Mouse (Mus musculus) forebrain, embryonic 11.5 days (tissue): Measurements from ENCODE around the gene Phf7. TPM values are rescaled to one million over a fixed set of nuclear protein-coding genes. Genes with fewer than 3 reads are reported as not detected.

Experiments used
- ATAC-seq: fragments of 200-750 bp; cut with Nextera tagmentation; replicated peaks from 2 replicates; pipeline ENCODE4 v1.8.0; 2017; ENCODE audit warnings: moderate TSS enrichment; ENCODE audit not compliant: low FRiP score
- DNase-seq: peaks from one replicate; pipeline ENCODE4 v3.0.0-alpha.2; 2017; ENCODE audit warnings: low spot score
- H3K27ac ChIP-seq: fragments of 300-500 bp; sonication (generic); 2 replicates; pipeline ENCODE4 v1.5.1; 2014; ENCODE audit warnings: low read depth, low read length
- H3K27me3 ChIP-seq: fragments of 300-500 bp; sonication (generic); 2 replicates; pipeline ENCODE4 v1.6.1; 2014; ENCODE audit warnings: mild to moderate bottlenecking, low read length, mixed read lengths; ENCODE audit not compliant: control insufficient read depth, insufficient read depth
- H3K36me3 ChIP-seq: fragments of 300-500 bp; sonication (generic); 2 replicates; pipeline ENCODE4 v1.6.1; 2014; ENCODE audit warnings: mild to moderate bottlenecking, low read length, moderate library complexity, mixed read lengths; ENCODE audit not compliant: control insufficient read depth, insufficient read depth
- H3K4me1 ChIP-seq: fragments of 300-500 bp; sonication (generic); replicated peaks from 2 replicates; pipeline ENCODE4 v1.6.1; 2014; ENCODE audit warnings: low read length, mixed read lengths; ENCODE audit not compliant: control insufficient read depth, insufficient read depth
- H3K4me2 ChIP-seq: fragments of 300-500 bp; sonication (generic); 2 replicates; pipeline ENCODE4 v1.6.1; 2014; ENCODE audit warnings: low read depth, mild to moderate bottlenecking, low read length, moderate library complexity, mixed read lengths; ENCODE audit not compliant: severe bottlenecking
- H3K4me3 ChIP-seq: fragments of 300-500 bp; sonication (generic); 2 replicates; pipeline ENCODE4 v1.5.1; 2014; ENCODE audit warnings: low read depth, low read length
- H3K9ac ChIP-seq: fragments of 300-500 bp; sonication (generic); 2 replicates; pipeline ENCODE4 v1.6.1; 2014; ENCODE audit warnings: low read length
- H3K9me3 ChIP-seq: fragments of 300-500 bp; sonication (generic); 2 replicates; pipeline ENCODE4 v1.6.1; 2016; ENCODE audit warnings: low read length, mixed read lengths; ENCODE audit not compliant: control insufficient read depth
- WGBS: fragments of 180-500 bp; shearing (Covaris S2); extraction: QIAGEN DNeasy Blood & Tissue Kit; methylation state at CpG from one replicate; pipeline ENCODE4 v1.1.7; 2014; 5-methylcytosine and 5-hydroxymethylcytosine counted together
- polyA plus RNA-seq: library from polyadenylated mRNA; unstranded; fragments of >200 nt; fragmentation: Nextera tagmentation; extraction: Ambion mirVana; gene quantifications from 2 replicates; pipeline ENCODE4 v1.2.1, GENCODE M21; 2014

Gene Phf7
- polyA plus RNA-seq, 1 experiment from 2014 or later = 14.3 TPM

GRCm38 (mm10) chr14:31217666-31218065, 33.5 kb downstream of the Phf7 start, which contains the start of gene Sema3g:
TSS of gene Sema3g (plus strand) at chr14:31217860.
- no peak within 1 kb of the TSS for H3K4me3 ChIP-seq
- H3K27me3 ChIP-seq = no peaks in the 10 kb centered on the region
- WGBS = 10% methylated on average over 11 of the region's 11 CpGs
- DNase-seq = peak; percentile 68
- 0 out of 2 replicates have a peak, but pooled peaks cover 2% of the 10 kb centered on the region for H3K4me1 ChIP-seq
- H3K4me2 ChIP-seq = no peak within 1 kb of the TSS; the same call in 1 of the 2 replicates
- ATAC-seq = peak; percentile 63
- no peaks in the 10 kb centered on the region for H3K36me3 ChIP-seq
- H3K27ac ChIP-seq = no peak within 1 kb of the TSS
- no peaks in the 10 kb centered on the region for H3K9me3 ChIP-seq
- H3K9ac ChIP-seq = peak within 1 kb of the TSS; percentile 27; the same call in 1 of the 2 replicates

DNA sequence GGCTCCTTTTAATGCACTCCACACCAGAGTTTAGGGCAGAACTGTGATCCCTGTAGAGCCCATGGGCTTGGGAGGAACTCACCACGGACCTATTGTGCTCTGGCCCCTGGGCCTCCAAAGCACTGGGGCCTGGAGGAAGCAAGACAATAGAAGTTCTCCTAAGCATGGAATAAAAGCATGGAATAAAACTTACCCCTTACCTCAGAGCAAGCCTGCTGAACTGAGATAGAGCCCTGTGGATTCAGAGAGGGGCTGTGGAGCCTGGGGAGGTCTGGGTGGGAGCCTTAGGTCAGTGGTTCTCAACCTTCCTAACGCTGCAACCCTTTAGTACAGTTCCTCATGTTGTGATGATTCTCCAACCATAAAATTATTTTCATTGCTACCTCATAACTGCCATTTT, 34.3 kb downstream of the Phf7 start, which contains the start of gene Nisch:
Nisch (minus strand) TSS at position 101 of the 400 bp plus-strand sequence.
- peak within 1 kb of the TSS; percentile 27 for H3K9ac ChIP-seq
- H3K4me1 ChIP-seq = 0 out of 2 replicates have a peak, but pooled peaks cover 2% of the 10 kb centered on the region
- no peaks in the 10 kb centered on the region for H3K36me3 ChIP-seq
- no peaks in the 10 kb centered on the region for H3K9me3 ChIP-seq
- H3K4me2 ChIP-seq = no peak within 1 kb of the TSS; the same call in 1 of the 2 replicates
- DNase-seq = no peak
- no peak for ATAC-seq
- no peak within 1 kb of the TSS for H3K4me3 ChIP-seq
- 55% methylated on average over 2 of the region's 2 CpGs for WGBS
- H3K27ac ChIP-seq = no peak within 1 kb of the TSS
- no peaks in the 10 kb centered on the region for H3K27me3 ChIP-seq

DNA sequence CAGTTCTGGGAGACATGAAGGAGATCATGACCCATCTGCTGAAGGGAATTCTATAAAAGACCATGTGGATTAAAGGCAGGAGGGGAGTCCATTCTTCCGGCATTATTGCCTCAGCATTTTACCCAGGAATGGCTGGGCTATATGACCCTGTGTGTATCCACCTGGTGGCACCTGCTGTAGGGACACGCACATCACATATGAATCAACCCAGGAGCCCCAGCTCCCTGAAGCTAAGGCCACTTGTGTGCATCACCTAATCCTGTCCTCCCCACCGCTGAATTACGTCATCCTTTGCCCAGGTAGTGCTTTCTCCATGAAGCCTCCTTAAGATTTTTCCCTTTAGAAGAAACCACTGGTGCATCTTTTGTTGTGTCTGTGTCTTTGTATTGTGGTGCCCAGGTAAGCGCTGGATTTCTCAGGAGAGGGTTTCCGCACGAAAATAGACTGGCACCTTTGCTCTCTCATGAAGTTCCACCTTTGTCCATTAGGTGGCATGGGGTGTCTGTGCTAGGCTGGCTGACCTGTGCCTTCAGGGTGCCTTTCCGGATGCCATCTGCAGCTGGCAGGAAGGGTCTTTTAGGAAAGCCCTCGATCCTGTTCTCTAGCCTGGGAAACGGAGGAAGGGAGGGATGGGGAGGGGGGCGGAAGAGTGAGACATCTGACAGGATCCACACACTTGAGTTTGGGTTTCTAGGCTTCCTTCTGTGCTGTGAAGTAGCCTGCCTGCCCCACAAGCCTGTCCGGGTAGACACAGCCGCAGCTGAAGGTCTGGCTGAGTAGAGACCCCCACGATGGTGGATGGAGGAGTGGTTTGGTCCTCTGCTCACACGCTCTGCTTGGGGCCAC, 35.7 kb downstream of the Phf7 start:
- Histone ChIP-seq H3K4me1 (0 out of 2 replicates have a peak, but pooled peaks cover 2% of the 10 kb centered on the region), H3K4me2 (no peak overlapping the region), H3K9ac (peak overlapping the region; percentile 8; the same call in 1 of the 2 replicates), H3K9me3 (no peaks in the 10 kb centered on the region), H3K36me3 (no peaks in the 10 kb centered on the region), H3K4me3 (no peak overlapping the region), H3K27me3 (no peaks in the 10 kb centered on the region), H3K27ac (no peak overlapping the region)
- DNase-seq (peak; percentile 78), ATAC-seq (peak; percentile 61)
- 34% methylated on average over 15 of the region's 15 CpGs for WGBS

DNA sequence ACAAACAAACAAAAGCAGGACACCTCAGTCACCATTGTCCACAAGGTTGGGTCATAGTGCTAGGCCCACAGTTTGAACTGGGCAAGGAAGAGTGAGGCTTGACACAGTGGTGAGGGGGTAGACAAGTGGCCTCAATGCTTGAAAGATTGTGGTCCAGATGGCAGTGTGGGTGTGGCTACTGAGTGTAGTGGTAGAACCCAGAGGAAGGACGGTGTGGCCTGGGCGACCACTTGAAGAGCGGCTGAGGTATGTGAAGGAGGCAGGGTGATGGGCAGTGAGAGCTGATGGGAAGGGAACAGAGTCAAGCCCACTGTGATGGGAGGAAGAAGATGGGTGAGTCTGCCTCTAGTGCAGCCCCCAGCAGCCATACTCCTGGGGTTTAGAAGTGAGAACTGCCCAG, 36.4 kb downstream of the Phf7 start:
- Histone ChIP-seq H3K4me2 (no peak overlapping the region), H3K27ac (no peak overlapping the region), H3K9me3 (no peaks in the 10 kb centered on the region), H3K4me1 (0 out of 2 replicates have a peak, but pooled peaks cover 2% of the 10 kb centered on the region), H3K9ac (no peak overlapping the region), H3K27me3 (no peaks in the 10 kb centered on the region), H3K36me3 (no peaks in the 10 kb centered on the region), H3K4me3 (no peak overlapping the region)
- ATAC-seq (no peak), DNase-seq (no peak)
- WGBS = 80% methylated on average over 3 of the region's 3 CpGs

GRCm38 (mm10) chr14:31213868-31214267, 37.2 kb downstream of the Phf7 start:
- Histone ChIP-seq H3K4me2 (no peak overlapping the region), H3K36me3 (no peaks in the 10 kb centered on the region), H3K9ac (no peak overlapping the region), H3K27me3 (no peaks in the 10 kb centered on the region), H3K9me3 (no peaks in the 10 kb centered on the region), H3K4me1 (0 out of 2 replicates have a peak, but pooled peaks cover 2% of the 10 kb centered on the region), H3K27ac (no peak overlapping the region), H3K4me3 (no peak overlapping the region)
- ATAC-seq = no peak
- WGBS = 71% methylated on average over 8 of the region's 8 CpGs
- no peak for DNase-seq

DNA sequence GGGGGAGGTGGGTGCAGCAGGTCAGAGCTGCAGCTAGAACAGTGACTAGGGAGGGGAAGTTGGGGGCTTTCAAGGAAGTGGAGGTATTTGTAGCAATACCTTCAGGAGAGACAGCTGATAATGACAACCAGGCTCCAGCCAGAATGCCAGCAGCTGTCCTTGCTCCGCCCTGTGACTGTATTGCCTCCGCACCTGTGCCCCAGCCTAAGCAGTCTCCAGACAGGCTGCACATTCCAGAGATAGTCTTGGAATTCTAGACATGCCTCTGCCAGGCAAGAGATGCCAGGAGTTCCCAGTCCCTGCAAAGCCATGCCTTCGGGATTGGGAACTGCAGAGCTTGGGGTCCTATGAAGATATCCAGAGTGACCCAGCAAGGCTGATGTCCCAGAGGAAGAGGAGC, 38.6 kb downstream of the Phf7 start:
- no peaks in the 10 kb centered on the region for H3K27me3 ChIP-seq
- DNase-seq = no peak
- no peak overlapping the region for H3K4me3 ChIP-seq
- H3K4me2 ChIP-seq = no peak overlapping the region
- H3K9ac ChIP-seq = no peak overlapping the region
- no peak for ATAC-seq
- 78% methylated on average over 3 of the region's 3 CpGs for WGBS
- no peaks in the 10 kb centered on the region for H3K9me3 ChIP-seq
- no peak overlapping the region for H3K27ac ChIP-seq
- 0 out of 2 replicates have a peak, but pooled peaks cover 2% of the 10 kb centered on the region for H3K4me1 ChIP-seq
- H3K36me3 ChIP-seq = no peaks in the 10 kb centered on the region

DNA sequence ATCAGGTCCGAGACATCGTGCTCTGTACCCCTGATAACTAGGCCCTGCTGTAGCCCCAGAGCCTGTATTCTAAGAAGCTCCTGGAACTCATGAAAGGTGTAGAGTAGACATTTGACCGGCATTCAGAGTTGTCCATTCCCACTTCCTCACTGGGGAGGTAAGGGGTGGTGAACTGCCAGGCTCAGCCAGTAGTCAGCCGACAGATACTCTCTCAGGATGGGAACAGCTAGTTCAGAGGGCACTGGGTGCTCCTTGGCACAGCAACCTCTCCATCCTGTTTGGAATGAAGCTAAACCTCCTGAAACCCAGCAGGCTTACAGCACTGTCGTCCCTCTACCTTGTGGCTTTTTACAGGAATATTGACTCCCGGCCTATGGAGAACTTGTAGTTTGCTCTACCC, 39.3 kb downstream of the Phf7 start:
- 90% methylated on average over 6 of the region's 6 CpGs for WGBS
- ATAC-seq (no peak), DNase-seq (no peak)
- Histone ChIP-seq H3K9me3 (no peaks in the 10 kb centered on the region), H3K27ac (no peak overlapping the region), H3K27me3 (no peaks in the 10 kb centered on the region), H3K36me3 (no peaks in the 10 kb centered on the region), H3K4me3 (no peak overlapping the region), H3K4me1 (0 out of 2 replicates have a peak, but pooled peaks cover 2% of the 10 kb centered on the region), H3K9ac (no peak overlapping the region), H3K4me2 (no peak overlapping the region)

- ATAC-seq (no peak), DNase-seq (no peak)
- WGBS = 78% methylated on average over 4 of the region's 4 CpGs
- Histone ChIP-seq H3K27ac (no peak overlapping the region), H3K9ac (no peak overlapping the region), H3K4me2 (no peak overlapping the region), H3K27me3 (no peaks in the 10 kb centered on the region), H3K9me3 (no peaks in the 10 kb centered on the region), H3K4me1 (peaks cover 6% of the 10 kb centered on the region; the same call in 1 of the 2 replicates), H3K36me3 (peaks cover 2% of the 10 kb centered on the region; the same call in 1 of the 2 replicates), H3K4me3 (no peak overlapping the region)
These were observed 42.0 kb downstream of the Phf7 start for GRCm38 (mm10) chr14:31209133-31209557.
